Mouse (Mus musculus) heart, postnatal 14 days (tissue): ENCODE results near the gene Efcab12. TPM values are rescaled to one million over a fixed set of nuclear protein-coding genes. Genes with fewer than 3 reads are reported as not detected.

Experiments
- DNase-seq, 2 experiments: peaks; one replicate each; pipeline ENCODE4 v3.0.0; 2021 to 2022
- intact Hi-C: fragments of 180-260 bp; cut with DNase I; formaldehyde crosslinking; loops from one replicate; pipeline ENCODE4 v1.15.1; 2025
- microRNA-seq, 2 experiments: library from miRNA; unstranded; fragments of <30 nt; microRNA quantifications; one replicate each; pipeline ENCODE4 v1.2.0; 2021 to 2022
- total RNA-seq, 2 experiments: library from RNA; stranded (reverse); gene quantifications; 2 replicates each; pipeline ENCODE4 v1.2.3; 2021

Efcab12 gene
- total RNA-seq, 2 experiments from 2014 or later: 0.56 to 0.76 TPM

GRCm38 (mm10) chr6:115761995-115762756 is 76.0 kb downstream of the Efcab12 start, which contains the start of gene Tmem40:
Tmem40 (minus strand) TSS chr6:115762410.
- intact Hi-C loops: no loop called here
- no peak for DNase-seq

DNA sequence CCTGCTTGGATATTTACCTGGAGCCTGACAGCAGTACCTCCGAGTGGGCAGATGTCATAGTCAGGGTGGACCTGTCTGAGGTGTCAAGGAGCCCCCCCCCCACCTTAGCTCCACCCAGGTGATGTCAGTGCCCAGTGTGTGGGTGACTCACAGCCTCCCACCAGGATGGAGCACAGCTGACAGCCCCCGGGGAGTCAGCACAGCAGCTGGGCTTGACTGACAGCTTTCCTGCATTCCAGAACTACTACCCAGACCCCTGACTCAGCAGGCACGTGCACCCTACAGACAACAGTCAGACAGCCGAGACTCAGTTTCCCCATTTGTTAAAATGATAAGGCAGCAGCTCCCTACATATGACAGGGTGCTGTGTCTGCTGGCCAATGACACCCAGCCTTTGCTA is 77.2 kb downstream of the Efcab12 start:
- intact Hi-C loops: no loop called here

More for the DNA sequence above, 77.2 kb downstream of the Efcab12 start:
- no peak for DNase-seq

Small RNAs within 50 kb of the gene (microRNA-seq; reads per million reads assigned to microRNA genes)
- gene Mir7660: 0 to 0.81 reads per million in 2 experiments

Other genes starting within 250 kb of the Efcab12 start
- gene Mkrn2os, start 245.8 kb downstream of the Efcab12 start, total RNA-seq: under 1 TPM; 0.22 TPM
- 10 to 100 TPM; 35.4 to 36.0 TPM for gene Mkrn2, start 236.5 kb downstream of the Efcab12 start, total RNA-seq
- 100 to 1,000 TPM; 106 to 112 TPM for gene Raf1, start 161.8 kb downstream of the Efcab12 start, total RNA-seq
- gene Tmem40, start 76.0 kb downstream of the Efcab12 start, total RNA-seq: under 1 TPM in 1 of 2 experiments, not detected in 1; 0.36 TPM
- 10 to 100 TPM; 64.5 to 71.6 TPM for gene Cand2, start 63.9 kb downstream of the Efcab12 start, total RNA-seq
- gene Rpl32, start 29.7 kb downstream of the Efcab12 start, total RNA-seq: 100 to 1,000 TPM; 618 to 675 TPM
- 1 to 10 TPM; 1.7 to 2.1 TPM for gene Mbd4, start 15.0 kb upstream of the Efcab12 start, total RNA-seq
- 10 to 100 TPM; 13.2 to 18.6 TPM for gene Ift122, start 15.1 kb upstream of the Efcab12 start, total RNA-seq
- under 1 TPM; 0.07 to 0.12 TPM for gene Rho, start 93.3 kb upstream of the Efcab12 start, total RNA-seq
- not detected for gene H1foo, start 106.5 kb upstream of the Efcab12 start, total RNA-seq
- gene Plxnd1, start 156.6 kb upstream of the Efcab12 start, total RNA-seq: 100 to 1,000 TPM; 113 to 133 TPM